Mouse (Mus musculus): Measurements from ENCODE around the gene Arpp19.

DNA sequence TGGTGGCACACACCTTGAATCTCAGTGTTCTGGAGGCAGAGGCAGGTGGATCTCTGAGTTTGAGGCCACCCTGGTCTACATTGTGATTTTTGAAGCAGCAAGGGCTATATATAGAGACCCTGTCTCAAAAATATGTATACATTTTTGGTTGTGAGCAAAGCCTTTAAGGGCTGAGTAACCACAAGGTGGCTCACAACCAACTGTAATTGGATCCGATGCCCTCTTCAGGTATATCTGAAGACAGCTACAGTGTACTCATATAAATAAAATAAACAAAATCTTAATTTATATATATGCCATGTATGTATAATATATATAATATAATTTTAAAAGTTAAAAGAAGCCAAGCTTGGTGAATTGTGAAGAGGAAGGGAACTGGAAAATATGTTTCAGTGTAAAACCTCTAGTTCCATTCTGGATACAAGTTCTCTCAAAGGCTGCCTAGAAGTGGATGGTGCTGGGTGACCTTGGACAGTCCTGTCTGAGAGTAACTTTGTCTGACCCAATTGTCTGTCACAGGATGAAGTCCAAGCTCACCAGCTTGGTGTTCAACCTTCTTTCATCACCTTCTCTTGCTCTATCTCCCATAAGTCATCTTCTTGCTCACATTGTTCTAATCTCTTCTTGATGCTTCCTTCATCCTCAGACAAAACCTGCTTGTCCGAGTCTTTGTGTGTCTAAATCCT is 4.6 kb downstream of the Arpp19 start:
- TF ChIP-seq EP300 (IDR thresholded peaks at IDR 0.05; ENCODE audit: low read depth) (no peak), CTCF (IDR thresholded peaks at IDR 0.05; ENCODE audit: low read depth) (no peak)
